Mouse (Mus musculus) midbrain, embryonic 13.5 days (tissue): ENCODE results near the gene R3hdm2. TPM values are rescaled to one million over a fixed set of nuclear protein-coding genes. Genes with fewer than 3 reads are reported as not detected.

Source experiments
- ATAC-seq: fragments of 200-750 bp; cut with Nextera tagmentation; 2 replicates; pipeline ENCODE4 v1.8.0; 2017; ENCODE audit warnings: mild to moderate bottlenecking, moderate TSS enrichment, moderate library complexity
- H3K27ac ChIP-seq: fragments of 300-500 bp; sonication (generic); 2 replicates; pipeline ENCODE4 v1.5.1; 2015; ENCODE audit warnings: inconsistent platforms, mild to moderate bottlenecking, moderate library complexity
- H3K27me3 ChIP-seq: fragments of 300-500 bp; sonication (generic); 2 replicates; pipeline ENCODE4 v1.6.1; 2015; ENCODE audit warnings: mild to moderate bottlenecking, inconsistent platforms
- H3K36me3 ChIP-seq: fragments of 300-500 bp; sonication (generic); 2 replicates; pipeline ENCODE4 v1.6.1; 2015; ENCODE audit warnings: mild to moderate bottlenecking, inconsistent platforms
- H3K4me1 ChIP-seq: fragments of 300-500 bp; sonication (generic); replicated peaks from 2 replicates; pipeline ENCODE4 v1.6.1; 2015; ENCODE audit warnings: inconsistent platforms
- H3K4me2 ChIP-seq: fragments of 300-500 bp; sonication (generic); replicated peaks from 2 replicates; pipeline ENCODE4 v1.6.1; 2015; ENCODE audit warnings: moderate library complexity, mild to moderate bottlenecking, inconsistent platforms
- H3K4me3 ChIP-seq: fragments of 300-500 bp; sonication (generic); replicated peaks from 2 replicates; pipeline ENCODE4 v1.5.1; 2015; ENCODE audit warnings: mild to moderate bottlenecking, inconsistent platforms
- H3K9ac ChIP-seq: fragments of 300-500 bp; sonication (generic); replicated peaks from 2 replicates; pipeline ENCODE4 v1.6.1; 2015; ENCODE audit warnings: mild to moderate bottlenecking, inconsistent platforms
- H3K9me3 ChIP-seq: fragments of 300-500 bp; sonication (generic); 2 replicates; pipeline ENCODE4 v1.6.1; 2016; ENCODE audit warnings: mild to moderate bottlenecking, inconsistent platforms
- WGBS: fragments of 180-500 bp; shearing (Covaris S2); methylation state at CpG from one replicate; pipeline ENCODE4 v1.1.7; 2015; 5-methylcytosine and 5-hydroxymethylcytosine counted together
- polyA plus RNA-seq: library from polyadenylated mRNA; unstranded; fragments of >200 nt; fragmentation: Nextera tagmentation; extraction: Ambion mirVana; gene quantifications from 2 replicates; pipeline ENCODE4 v1.2.1, GENCODE M21; 2015

R3hdm2 gene
- polyA plus RNA-seq, 1 experiment from 2014 or later, result 36.1 TPM

DNA sequence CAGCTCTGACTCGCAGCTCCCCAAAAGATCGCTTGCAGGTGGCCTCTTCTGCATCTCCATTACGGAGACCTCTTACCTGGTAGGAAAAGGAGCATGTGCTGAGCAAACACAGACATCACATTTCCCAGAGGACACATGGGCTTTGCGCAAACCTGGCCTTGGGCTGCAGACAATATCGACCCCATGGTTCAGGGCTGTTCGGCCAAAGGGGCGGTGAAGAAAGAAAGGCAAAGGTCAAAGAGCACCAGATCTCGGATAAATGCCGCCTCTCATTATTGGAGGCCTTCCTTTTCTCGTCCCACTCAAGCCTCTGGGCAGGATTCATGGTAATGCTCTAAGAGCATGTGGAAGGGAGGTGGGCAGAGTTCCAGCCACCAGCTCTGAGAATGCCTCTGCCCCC is 24.8 kb upstream of the R3hdm2 start:
- no peak for ATAC-seq
- H3K4me3 ChIP-seq, result no peak overlapping the region
- H3K9ac ChIP-seq, result no peak overlapping the region
- no peak overlapping the region for H3K27ac ChIP-seq
- peaks cover 8% of the 10 kb centered on the region for H3K27me3 ChIP-seq
- H3K36me3 ChIP-seq, result no peaks in the 10 kb centered on the region
- peaks cover 7% of the 10 kb centered on the region for H3K4me1 ChIP-seq
- H3K4me2 ChIP-seq, result no peak overlapping the region
- no peaks in the 10 kb centered on the region for H3K9me3 ChIP-seq
- WGBS, result 47% methylated on average over 10 of the region's 10 CpGs

DNA sequence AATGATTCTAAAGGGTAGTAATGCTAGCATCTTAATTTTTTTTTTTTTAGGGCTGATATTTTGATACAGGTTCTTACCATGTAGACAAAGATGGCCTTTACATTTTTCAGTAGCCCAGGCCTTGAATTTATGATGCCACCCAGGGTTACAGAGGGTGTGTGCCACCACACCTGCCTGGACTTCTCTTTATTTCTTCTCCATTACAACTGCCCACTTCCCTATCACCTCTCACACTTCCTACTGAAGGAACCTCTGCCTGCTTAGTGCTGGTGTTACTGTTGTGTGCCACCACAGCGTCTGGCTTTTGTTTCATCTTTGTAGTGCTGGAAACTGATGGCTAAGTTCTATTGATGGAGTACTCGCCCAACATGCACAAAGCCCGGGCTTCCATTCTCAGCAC is 19.4 kb upstream of the R3hdm2 start:
- Histone ChIP-seq H3K27ac (no peak overlapping the region), H3K27me3 (no peaks in the 10 kb centered on the region), H3K9ac (no peak overlapping the region), H3K4me3 (no peak overlapping the region), H3K4me2 (no peak overlapping the region), H3K36me3 (no peaks in the 10 kb centered on the region), H3K4me1 (no peaks in the 10 kb centered on the region), H3K9me3 (no peaks in the 10 kb centered on the region)
- ATAC-seq, result no peak
- 91% methylated on average over 3 of the region's 3 CpGs for WGBS

DNA sequence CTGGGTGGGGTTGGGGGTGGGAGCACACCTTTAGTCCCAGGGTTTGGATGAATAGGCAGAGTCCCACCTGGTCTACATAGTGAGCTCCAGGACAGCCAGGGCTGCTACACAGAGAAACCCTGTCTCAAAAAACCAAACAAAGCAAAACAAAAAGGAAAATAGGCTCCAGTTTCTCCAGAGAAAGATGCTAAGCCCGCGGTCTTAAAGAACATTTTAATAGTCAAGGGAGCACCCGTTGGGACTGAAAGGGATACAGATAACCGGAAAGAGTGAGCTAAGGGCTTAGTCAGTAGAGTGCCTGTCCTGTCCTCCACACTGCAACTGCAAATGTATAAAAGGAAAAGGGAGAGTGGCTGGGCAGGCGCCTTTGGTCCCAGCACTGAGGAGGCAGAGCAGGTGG is 13.0 kb upstream of the R3hdm2 start:
- no peak overlapping the region for H3K9ac ChIP-seq
- ATAC-seq, result no peak
- no peaks in the 10 kb centered on the region for H3K27me3 ChIP-seq
- H3K4me3 ChIP-seq, result no peak overlapping the region
- H3K27ac ChIP-seq, result no peak overlapping the region
- 72% methylated on average over 5 of the region's 5 CpGs for WGBS
- H3K9me3 ChIP-seq, result no peaks in the 10 kb centered on the region
- H3K4me1 ChIP-seq, result 0 out of 2 replicates have a peak, but pooled peaks cover 5% of the 10 kb centered on the region
- H3K36me3 ChIP-seq, result no peaks in the 10 kb centered on the region
- H3K4me2 ChIP-seq, result no peak overlapping the region

DNA sequence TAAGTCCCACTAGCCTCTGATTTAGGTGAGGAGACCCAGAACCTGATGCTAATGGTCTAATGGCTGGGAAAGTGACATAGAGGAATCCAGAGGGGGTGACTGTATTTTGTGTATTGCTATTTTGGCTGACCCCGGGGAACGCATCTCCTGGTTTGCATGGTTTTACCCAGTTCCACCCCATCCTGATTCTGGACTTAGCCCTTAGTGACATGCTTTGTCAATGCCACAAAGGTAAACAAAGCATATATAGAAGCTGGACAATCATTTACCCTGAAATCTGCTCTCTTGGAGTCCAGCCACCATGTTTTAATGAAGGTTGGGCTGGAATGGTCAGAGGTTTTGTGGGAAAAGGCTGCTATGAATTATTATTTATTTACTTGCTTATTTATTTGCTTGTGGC is 11.9 kb upstream of the R3hdm2 start:
- Histone ChIP-seq H3K4me2 (no peak overlapping the region), H3K9me3 (no peaks in the 10 kb centered on the region), H3K9ac (no peak overlapping the region), H3K4me3 (no peak overlapping the region), H3K27me3 (no peaks in the 10 kb centered on the region), H3K36me3 (no peaks in the 10 kb centered on the region), H3K4me1 (0 out of 2 replicates have a peak, but pooled peaks cover 5% of the 10 kb centered on the region), H3K27ac (no peak overlapping the region)
- ATAC-seq, result no peak
- 80% methylated on average over 2 of the region's 2 CpGs for WGBS

GRCm38 (mm10) chr10:127369834-127370820 is 10.0 kb upstream of the R3hdm2 start, which contains the start of gene Inhbc:
Gene Inhbc (minus strand): TSS chr10:127370431.
- Histone ChIP-seq H3K9me3 (no peaks in the 10 kb centered on the region), H3K4me3 (no peak within 1 kb of the TSS), H3K36me3 (no peaks in the 10 kb centered on the region), H3K9ac (no peak within 1 kb of the TSS), H3K27ac (no peak within 1 kb of the TSS), H3K4me1 (0 out of 2 replicates have a peak, but pooled peaks cover 5% of the 10 kb centered on the region), H3K27me3 (no peaks in the 10 kb centered on the region), H3K4me2 (no peak within 1 kb of the TSS)
- 74% methylated on average over 22 of the region's 22 CpGs for WGBS
- ATAC-seq, result no peak

- ATAC-seq, result no peak
- Histone ChIP-seq H3K4me2 (no peak overlapping the region), H3K36me3 (no peaks in the 10 kb centered on the region), H3K9me3 (no peaks in the 10 kb centered on the region), H3K4me3 (no peak overlapping the region), H3K27me3 (no peaks in the 10 kb centered on the region), H3K9ac (no peak overlapping the region), H3K4me1 (0 out of 2 replicates have a peak, but pooled peaks cover 5% of the 10 kb centered on the region), H3K27ac (no peak overlapping the region)
- WGBS, result 65% methylated on average over 2 of the region's 2 CpGs
Measured at GRCm38 (mm10) chr10:127371023-127371422, 9.1 kb upstream of the R3hdm2 start.

DNA sequence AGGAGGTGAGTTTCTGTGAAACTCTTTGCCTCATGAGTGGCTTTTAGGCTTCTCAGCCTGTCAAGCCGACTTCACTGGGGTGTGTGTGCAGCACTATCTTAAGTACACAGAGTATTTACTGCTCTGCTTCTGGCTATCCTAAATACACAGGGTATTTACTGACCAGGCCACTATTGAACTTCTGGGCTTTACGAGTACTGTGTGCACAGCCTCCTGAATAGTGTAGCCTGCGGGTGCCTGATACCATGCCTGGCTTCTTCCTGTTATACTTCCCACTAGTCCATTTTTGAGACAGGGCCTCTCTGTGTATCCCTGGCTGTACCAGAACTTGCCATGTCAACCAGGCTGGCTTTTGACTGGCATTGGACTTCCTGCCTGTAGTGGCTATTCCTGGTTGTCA is 2.4 kb upstream of the R3hdm2 start:
- Histone ChIP-seq H3K4me2 (no peak overlapping the region), H3K9ac (no peak overlapping the region), H3K4me1 (peaks cover 18% of the 10 kb centered on the region), H3K36me3 (no peaks in the 10 kb centered on the region), H3K9me3 (no peaks in the 10 kb centered on the region), H3K4me3 (no peak overlapping the region), H3K27me3 (0 out of 2 replicates have a peak, but pooled peaks cover 3% of the 10 kb centered on the region), H3K27ac (no peak overlapping the region)
- no peak for ATAC-seq
- 78% methylated on average over 3 of the region's 3 CpGs for WGBS

DNA sequence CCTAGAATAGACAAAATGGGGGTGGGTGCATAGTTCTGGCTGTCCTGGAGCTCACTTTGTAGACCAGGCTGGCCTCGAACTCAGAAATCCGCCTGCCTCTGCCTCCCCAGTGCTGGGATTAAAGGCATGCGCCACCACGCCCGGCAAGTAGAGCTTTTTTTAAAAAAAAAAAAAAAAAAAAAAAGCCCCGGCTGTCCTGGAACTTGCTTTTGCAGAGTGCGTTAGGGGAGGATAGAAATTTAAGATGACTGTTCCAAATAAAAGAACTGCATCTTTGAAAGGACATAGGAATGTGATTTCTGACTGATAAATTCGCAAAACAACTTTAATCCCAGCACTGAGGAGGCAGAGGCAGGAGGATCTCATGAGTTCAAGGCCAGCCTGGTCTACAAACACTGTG is 473 bp upstream of the R3hdm2 start:
- H3K27ac ChIP-seq, result peak overlapping the region; percentile 94
- H3K4me3 ChIP-seq, result peak overlapping the region; percentile 72
- H3K4me1 ChIP-seq, result peaks cover 26% of the 10 kb centered on the region
- H3K36me3 ChIP-seq, result 0 out of 2 replicates have a peak, but pooled peaks cover 3% of the 10 kb centered on the region
- ATAC-seq, result no peak
- no peaks in the 10 kb centered on the region for H3K9me3 ChIP-seq
- peak overlapping the region; percentile 68 for H3K4me2 ChIP-seq
- H3K9ac ChIP-seq, result no peak overlapping the region; the same call in 1 of the 2 replicates
- H3K27me3 ChIP-seq, result 0 out of 2 replicates have a peak, but pooled peaks cover 3% of the 10 kb centered on the region
- WGBS, result 81% methylated on average over 8 of the region's 8 CpGs

DNA sequence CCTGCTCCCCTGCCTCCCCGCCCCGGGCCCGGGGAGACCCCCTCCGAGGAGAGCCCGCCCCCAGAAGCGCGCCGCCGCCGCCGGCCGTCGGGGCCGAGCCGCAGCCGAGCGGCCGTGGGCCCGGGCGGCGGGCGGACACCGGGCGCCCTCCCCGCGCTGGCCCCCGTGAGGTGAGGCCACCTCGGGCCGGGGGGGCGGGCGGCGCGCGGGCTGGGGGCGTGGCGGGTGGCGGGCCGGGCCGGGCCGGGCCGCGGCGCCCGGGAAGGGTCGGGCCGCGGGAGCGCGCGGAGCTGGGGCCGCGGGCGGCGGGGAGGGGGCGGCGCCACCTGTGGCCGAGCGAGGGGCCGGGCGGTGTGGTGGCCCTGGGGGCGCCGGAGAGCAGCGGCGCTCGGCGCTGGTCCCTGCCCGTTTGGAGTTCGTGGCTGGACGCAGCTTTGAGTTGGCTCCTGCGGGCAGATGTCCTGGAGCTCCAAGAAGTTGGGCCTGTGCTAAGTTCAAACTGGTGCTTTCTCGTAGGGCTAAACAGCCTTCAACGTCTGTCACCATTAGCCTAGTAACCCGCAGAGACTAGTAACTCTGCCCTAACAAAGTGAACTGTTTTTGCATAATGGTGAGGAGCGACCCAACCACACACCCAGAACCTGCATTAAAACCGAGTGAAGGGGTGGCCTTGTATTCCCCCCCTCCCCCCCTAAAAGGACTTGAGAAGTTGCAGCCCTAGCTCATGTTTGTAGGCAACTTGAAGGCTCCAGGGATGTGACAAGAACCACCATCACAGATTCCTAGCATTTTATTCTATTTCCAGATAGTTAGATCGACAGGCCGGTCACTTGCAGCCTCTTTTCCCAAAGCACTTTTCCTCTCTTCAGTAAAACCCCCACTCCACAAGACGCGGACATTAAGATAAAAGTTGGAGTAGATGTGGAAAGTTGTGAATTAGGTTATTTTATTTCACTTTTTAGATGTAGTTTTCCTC is 928 bp downstream of the R3hdm2 start:
- H3K27me3 ChIP-seq, result 0 out of 2 replicates have a peak, but pooled peaks cover 3% of the 10 kb centered on the region
- peak overlapping the region; percentile 68 for H3K4me2 ChIP-seq
- peaks cover 28% of the 10 kb centered on the region for H3K4me1 ChIP-seq
- WGBS, result 1% methylated on average over 52 of the region's 79 CpGs
- 0 out of 2 replicates have a peak, but pooled peaks cover 3% of the 10 kb centered on the region for H3K36me3 ChIP-seq
- H3K4me3 ChIP-seq, result peak overlapping the region; percentile 72
- H3K27ac ChIP-seq, result peak overlapping the region; percentile 94
- peak overlapping the region; percentile 82 for H3K9ac ChIP-seq
- no peaks in the 10 kb centered on the region for H3K9me3 ChIP-seq
- ATAC-seq, result peak; percentile 68

GRCm38 (mm10) chr10:127381743-127382134 is 1.6 kb downstream of the R3hdm2 start:
- peak overlapping the region; percentile 68 for H3K4me2 ChIP-seq
- peak overlapping the region; percentile 82; the same call in 1 of the 2 replicates for H3K9ac ChIP-seq
- H3K36me3 ChIP-seq, result 0 out of 2 replicates have a peak, but pooled peaks cover 3% of the 10 kb centered on the region
- no peak for ATAC-seq
- peaks cover 28% of the 10 kb centered on the region for H3K4me1 ChIP-seq
- H3K9me3 ChIP-seq, result no peaks in the 10 kb centered on the region
- H3K27ac ChIP-seq, result no peak overlapping the region; the same call in 1 of the 2 replicates
- 0 out of 2 replicates have a peak, but pooled peaks cover 3% of the 10 kb centered on the region for H3K27me3 ChIP-seq
- 51% methylated on average over 2 of the region's 2 CpGs for WGBS
- peak overlapping the region; percentile 72 for H3K4me3 ChIP-seq

- 85% methylated on average over 6 of the region's 6 CpGs for WGBS
- H3K9ac ChIP-seq, result no peak overlapping the region
- no peaks in the 10 kb centered on the region for H3K4me1 ChIP-seq
- no peak overlapping the region for H3K4me3 ChIP-seq
- peaks cover 12% of the 10 kb centered on the region for H3K36me3 ChIP-seq
- ATAC-seq, result no peak
- H3K4me2 ChIP-seq, result no peak overlapping the region
- H3K9me3 ChIP-seq, result no peaks in the 10 kb centered on the region
- H3K27ac ChIP-seq, result no peak overlapping the region
- H3K27me3 ChIP-seq, result no peaks in the 10 kb centered on the region
Measured at GRCm38 (mm10) chr10:127391774-127392173, 11.6 kb downstream of the R3hdm2 start.
